Mouse (Mus musculus) right cerebral cortex, adult 2 months (tissue): ENCODE measurements around the gene Car4.
A peak's percentile ranks its signal among the peaks of the same experiment; 100 is the strongest.

Experiments
- DNase-seq, 2 experiments: peaks; one replicate each; pipeline ENCODE4 v3.0.0; 2021 to 2022; ENCODE audit warnings: low spot score in 2 of 2

The Car4 gene

GRCm38 (mm10) chr11:85003566-85003965 lies 46.0 kb downstream of the Car4 start:
- DNase-seq, result peak; percentile 41 to 51

DNA sequence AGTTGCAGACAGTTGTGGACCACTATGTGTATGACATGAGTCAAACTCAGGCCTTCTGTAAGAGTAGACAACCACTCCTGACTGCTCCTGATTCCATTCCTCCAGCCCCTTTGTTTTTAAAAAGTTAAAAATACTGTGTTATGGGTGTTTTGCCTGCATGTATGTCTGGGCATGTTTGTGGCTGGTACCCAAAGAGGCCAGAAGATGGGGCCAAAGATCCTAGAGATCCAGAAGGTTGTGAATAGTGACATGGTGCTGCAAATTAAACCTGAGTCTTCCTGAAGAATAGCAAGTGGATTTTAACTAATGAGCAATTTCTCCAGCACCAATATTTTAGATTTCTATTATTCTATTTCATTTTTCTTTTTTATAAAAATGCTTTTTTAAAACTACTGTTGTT lies 55.5 kb downstream of the Car4 start:
- DNase-seq, result no peak
